Mouse (Mus musculus): ENCODE data around the gene Ovca2. TPM values are rescaled to one million over a fixed set of nuclear protein-coding genes. Genes with fewer than 3 reads are reported as not detected.

Gene Ovca2
- total RNA-seq, 4 experiments from 2014 or later, result 22.3 to 28.9 (median 25.9) TPM

GRCm38 (mm10) chr11:75169405-75170080 is 9.1 kb downstream of the Ovca2 start, which contains the start of gene Hic1:
Hic1 (minus strand) TSS chr11:75169519.
- DNase-seq, result no peak

- peak; percentile 73 for DNase-seq
Observed at GRCm38 (mm10) chr11:75168590-75169361, 9.9 kb downstream of the Ovca2 start.

DNA sequence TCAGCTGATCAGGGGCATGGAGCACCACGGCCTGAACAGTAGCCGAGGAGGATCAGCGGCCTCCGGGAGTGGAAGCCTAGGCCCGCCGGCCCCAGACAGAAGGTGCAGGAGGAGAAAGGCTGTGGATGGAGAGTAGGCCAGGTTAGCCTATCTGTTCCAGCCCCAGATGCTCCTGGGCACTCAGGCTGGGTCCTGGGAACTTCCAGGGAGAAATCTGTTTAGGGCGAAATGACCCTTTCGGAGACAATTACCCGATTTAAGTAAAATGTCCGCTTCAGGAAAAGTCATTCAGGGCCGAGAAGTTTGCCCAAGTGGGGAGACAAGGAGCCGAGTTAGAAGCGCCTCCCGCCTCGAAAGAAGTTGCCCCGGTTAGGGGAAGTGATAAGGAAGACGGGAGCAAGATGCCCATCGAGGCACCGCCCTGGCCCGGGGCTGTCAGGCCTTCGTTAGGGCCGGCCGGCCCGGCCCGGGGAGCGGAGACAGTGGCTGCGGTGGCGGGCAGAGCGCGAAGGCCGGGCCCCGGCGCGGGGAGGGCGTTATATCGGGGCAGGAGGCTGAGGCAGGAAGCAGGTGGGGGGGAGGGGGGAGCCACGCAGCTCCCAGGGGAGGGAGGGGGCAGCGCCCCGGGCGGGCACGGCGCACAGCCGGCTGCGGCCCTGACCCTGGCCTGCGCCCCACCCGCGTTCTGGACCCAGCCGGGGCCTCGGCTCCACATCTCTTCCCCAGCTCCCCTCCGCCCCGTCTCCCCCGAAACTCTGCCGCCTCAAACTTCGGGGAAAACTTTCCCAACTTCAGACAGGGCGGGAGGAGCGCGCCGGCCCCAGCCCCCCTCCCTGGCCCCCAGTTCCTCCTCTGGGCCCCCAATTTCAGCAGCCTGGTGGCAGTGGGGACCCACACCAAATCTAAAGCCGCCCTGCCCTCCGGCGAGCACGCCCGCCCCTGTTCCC is 10.7 kb downstream of the Ovca2 start:
- no peak for DNase-seq

- DNase-seq, result no peak
Observed at GRCm38 (mm10) chr11:75166861-75167642, 11.6 kb downstream of the Ovca2 start.

- DNase-seq, result no peak
Observed at GRCm38 (mm10) chr11:75166193-75166842, 12.3 kb downstream of the Ovca2 start.

DNA sequence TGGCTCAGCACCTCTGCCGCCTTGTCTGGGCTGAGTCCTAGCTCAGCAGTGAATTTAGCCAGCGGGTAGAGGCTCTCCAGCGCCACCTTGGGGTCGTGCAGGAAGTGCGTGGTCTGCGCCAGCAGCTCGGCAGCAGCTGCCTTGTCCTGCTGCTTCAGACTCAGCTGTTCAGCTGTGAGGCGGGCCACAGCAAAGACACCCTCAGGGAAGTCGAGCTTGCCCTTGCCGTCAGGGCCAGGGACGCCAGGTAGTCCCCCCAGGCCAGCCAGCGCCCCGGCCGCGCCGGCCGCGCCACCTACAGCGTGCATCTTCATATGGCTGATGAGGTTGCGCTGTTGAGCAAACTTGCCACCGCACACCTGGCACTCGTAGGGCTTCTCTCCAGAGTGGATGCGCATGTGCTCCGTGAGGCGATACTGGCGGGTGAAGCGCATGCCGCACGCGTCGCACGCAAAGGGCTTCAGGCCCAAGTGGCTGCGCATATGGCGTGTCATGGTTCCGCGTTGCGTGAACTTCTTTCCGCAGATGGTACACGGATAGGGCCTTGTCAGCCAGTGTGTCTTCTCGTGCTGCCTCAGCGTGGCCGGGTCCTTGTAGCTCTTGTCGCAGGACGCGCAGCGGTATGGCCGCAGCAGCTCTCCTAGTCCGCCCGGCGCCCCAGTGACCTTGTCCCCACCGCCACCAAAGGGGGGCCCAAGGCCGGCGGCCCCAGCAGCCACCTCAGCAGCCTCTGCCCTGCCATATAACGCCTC is 13.0 kb downstream of the Ovca2 start:
- peak; percentile 59 for DNase-seq

DNA sequence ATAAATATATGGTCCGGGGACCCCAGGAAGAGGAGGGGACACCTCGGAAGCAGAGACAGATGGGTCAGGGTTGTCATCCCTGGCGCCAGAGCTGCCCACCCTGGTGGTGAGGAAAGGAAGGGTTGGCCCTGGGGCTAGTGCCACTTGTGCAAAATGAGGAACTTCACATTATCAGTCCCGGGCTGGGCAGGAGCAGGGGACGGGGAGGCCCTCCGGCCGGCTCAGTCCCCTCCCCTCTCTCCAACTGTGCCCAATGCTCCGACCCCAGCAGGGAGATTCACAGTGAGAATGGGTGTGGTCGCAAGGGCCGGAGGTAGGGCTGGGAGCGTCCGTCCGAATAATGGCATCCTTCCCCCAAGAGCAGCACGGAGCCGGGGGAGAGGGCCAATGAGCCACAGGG is 13.9 kb downstream of the Ovca2 start:
- DNase-seq, result no peak

DNA sequence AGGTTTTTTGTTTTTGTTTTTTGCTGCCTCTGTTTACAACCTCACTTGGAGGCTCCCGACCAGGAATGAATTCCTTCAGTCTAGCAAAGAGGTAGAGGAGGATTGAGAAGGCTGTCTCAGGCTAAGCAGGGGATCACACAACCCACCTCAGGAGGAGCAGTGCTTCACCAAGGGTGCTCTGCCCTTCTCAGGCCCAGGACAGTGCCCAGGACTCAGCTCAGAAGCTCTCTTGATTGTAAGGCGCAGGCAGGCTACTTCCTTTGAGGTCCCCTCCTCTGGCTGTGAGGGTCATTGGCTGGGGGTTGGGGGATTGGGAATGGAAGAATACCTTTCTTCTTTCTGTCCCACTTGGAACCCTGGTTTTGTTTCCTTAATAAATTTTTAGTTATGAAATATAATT is 14.6 kb downstream of the Ovca2 start:
- DNase-seq, result no peak

DNA sequence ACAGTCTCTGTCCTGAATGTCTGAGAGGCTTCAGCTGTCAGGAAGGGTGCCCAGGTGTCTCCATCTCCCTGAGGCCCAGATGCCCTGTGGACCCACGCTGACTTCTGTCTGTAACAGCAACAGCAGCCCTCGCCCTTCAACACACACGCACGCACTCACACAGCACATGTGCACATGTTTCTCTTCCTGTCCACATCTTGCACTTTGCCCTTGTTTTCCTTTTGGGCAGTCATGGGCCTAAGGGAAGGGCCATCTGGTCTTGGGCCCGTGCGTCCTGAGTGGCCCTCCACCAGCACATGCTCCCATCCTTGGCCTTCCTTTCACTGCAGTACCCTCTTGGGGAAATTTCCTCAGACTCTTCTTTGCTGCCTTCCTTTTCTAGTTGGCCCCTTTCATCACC is 15.3 kb downstream of the Ovca2 start:
- DNase-seq, result no peak

GRCm38 (mm10) chr11:75162591-75163080 is 16.0 kb downstream of the Ovca2 start:
- DNase-seq, result no peak

GRCm38 (mm10) chr11:75161417-75162008 is 17.1 kb downstream of the Ovca2 start:
- DNase-seq, result no peak

- DNase-seq, result no peak
Observed at GRCm38 (mm10) chr11:75160954-75161353, 17.7 kb downstream of the Ovca2 start.

GRCm38 (mm10) chr11:75159564-75159963 is 19.1 kb downstream of the Ovca2 start:
- DNase-seq, result no peak

GRCm38 (mm10) chr11:75158432-75158831 is 20.2 kb downstream of the Ovca2 start:
- DNase-seq, result no peak

GRCm38 (mm10) chr11:75157901-75158300 is 20.7 kb downstream of the Ovca2 start:
- DNase-seq, result no peak

- no peak for DNase-seq
Observed at GRCm38 (mm10) chr11:75157037-75157436, 21.6 kb downstream of the Ovca2 start.

DNA sequence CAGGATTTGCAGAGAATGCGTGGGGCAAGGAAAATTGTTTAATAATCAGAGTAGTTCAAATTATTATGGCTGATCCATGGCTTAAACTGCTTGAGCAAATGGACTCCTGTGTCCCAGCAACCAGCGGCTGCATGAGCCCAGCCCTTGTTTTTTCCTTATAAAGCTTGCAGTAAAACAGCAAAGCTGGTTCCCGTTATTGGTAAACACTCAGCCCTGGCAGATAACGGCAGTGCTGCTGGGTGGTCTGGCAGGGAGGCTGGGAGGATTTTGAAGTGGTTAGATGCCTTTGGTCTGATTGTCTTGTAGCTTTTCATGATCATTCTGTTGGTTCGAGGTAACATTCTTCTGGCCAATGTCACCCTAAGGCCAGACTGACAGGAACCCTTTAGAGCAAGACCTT is 22.2 kb downstream of the Ovca2 start:
- DNase-seq, result no peak

DNA sequence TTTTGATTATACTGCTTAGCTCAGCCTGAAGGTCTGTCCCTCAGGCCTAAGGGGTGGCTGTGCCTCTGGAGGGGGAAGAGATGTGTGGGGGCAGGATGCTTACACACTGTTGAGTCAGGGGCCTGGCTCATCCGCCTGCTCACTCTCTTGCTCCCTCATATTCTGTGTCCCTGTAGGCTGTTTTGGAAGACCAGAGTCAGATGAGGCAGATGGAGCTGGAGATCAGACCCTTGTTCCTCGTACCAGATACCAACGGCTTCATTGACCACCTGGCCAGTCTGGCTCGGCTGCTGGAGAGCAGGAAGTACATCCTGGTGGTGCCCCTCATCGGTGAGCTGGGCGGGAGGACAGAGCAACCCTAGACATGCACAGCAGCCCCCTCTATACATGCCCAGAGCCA is 22.6 kb downstream of the Ovca2 start:
- no peak for DNase-seq

DNA sequence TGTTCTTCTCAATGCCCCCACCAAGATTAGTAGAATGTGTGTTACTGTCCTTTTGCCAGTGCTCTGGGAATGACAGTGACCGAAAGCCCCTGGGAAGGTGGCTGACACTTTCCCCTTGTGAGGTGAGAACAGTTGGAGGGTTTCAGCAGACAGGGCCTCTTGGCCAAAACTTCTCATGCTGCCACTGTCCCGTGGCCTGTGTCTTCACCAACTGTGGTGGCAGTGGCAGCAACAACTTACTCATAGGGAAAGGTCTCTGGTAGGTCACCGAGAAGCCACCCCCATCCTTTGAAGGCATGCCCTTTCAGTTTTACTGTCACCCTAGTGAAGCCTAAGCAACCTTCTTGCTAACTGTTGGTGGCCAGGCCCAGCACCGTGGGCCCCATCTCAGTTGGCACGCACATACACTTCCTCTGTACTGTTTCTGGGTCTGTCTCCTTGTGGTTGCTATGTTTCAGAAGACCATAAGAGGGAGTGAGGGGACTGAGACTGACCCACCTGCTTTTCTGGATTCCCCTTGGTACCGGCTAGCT is 24.5 kb downstream of the Ovca2 start:
- DNase-seq, result no peak
